Mouse (Mus musculus) heart, adult 2 months (tissue): ENCODE measurements around the gene Slc35f4.

Experiments
- CTCF ChIP-seq: fragments of 200-600 bp; IDR thresholded peaks from 2 replicates; pipeline ENCODE4 v1.8.1; 2022; ENCODE audit warnings: antibody characterized with exemption, mild to moderate bottlenecking, moderate library complexity
- EP300 ChIP-seq: fragments of 200-500 bp; IDR thresholded peaks from 2 replicates; pipeline ENCODE4 v1.6.1; 2011; ENCODE audit warnings: low read depth, low read length, control low read depth; ENCODE audit not compliant: insufficient read depth
- POLR2A ChIP-seq: fragments of 200-500 bp; IDR thresholded peaks from 2 replicates; pipeline ENCODE4 v1.6.1; 2011; ENCODE audit warnings: mild to moderate bottlenecking, low read depth, low read length, control low read depth; ENCODE audit not compliant: insufficient read depth

GRCm38 (mm10) chr14:49495192-49495591, 30.7 kb downstream of the Slc35f4 start:
- TF ChIP-seq POLR2A: no peak
- TF ChIP-seq CTCF: no peak
- no peak for TF ChIP-seq EP300
